Mouse (Mus musculus): Measurements from ENCODE around the gene Luc7l. TPM values are rescaled to one million over a fixed set of nuclear protein-coding genes. Genes with fewer than 3 reads are reported as not detected.

Gene Luc7l
- polyA plus RNA-seq, 1 experiment from 2014 or later: 84.3 TPM

Other genes starting within 250 kb of the Luc7l start
- 6.0 and 6.9 TPM in 2 replicates for gene Rab11fip3, start 183.3 kb upstream of the Luc7l start, polyA plus RNA-seq (2015; fragmentation: Nextera tagmentation; extraction: Ambion mirVana)
- gene Decr2, start 162.6 kb upstream of the Luc7l start, polyA plus RNA-seq (2015; fragmentation: Nextera tagmentation; extraction: Ambion mirVana): 47.1 and 56.6 TPM in 2 replicates
- 67.7 and 74.7 TPM in 2 replicates for gene Nme4, start 157.3 kb upstream of the Luc7l start, polyA plus RNA-seq (2015; fragmentation: Nextera tagmentation; extraction: Ambion mirVana)
- 5.7 and 6.9 TPM in 2 replicates for gene Tmem8, start 139.6 kb upstream of the Luc7l start, polyA plus RNA-seq (2015; fragmentation: Nextera tagmentation; extraction: Ambion mirVana)
- 184 and 201 TPM in 2 replicates for gene Mrpl28, start 129.4 kb upstream of the Luc7l start, polyA plus RNA-seq (2015; fragmentation: Nextera tagmentation; extraction: Ambion mirVana)
- gene Axin1, start 114.2 kb upstream of the Luc7l start, polyA plus RNA-seq (2015; fragmentation: Nextera tagmentation; extraction: Ambion mirVana): 6.4 and 6.6 TPM in 2 replicates
- gene Pdia2, start 53.8 kb upstream of the Luc7l start, polyA plus RNA-seq (2015; fragmentation: Nextera tagmentation; extraction: Ambion mirVana): 192 and 218 TPM in 2 replicates
- gene Rgs11, start 49.9 kb upstream of the Luc7l start, polyA plus RNA-seq (2015; fragmentation: Nextera tagmentation; extraction: Ambion mirVana): 40.3 and 42.7 TPM in 2 replicates
- 24.0 and 25.9 TPM in 2 replicates for gene Arhgdig, start 45.1 kb upstream of the Luc7l start, polyA plus RNA-seq (2015; fragmentation: Nextera tagmentation; extraction: Ambion mirVana)
- gene Fam234a, start 8.7 kb upstream of the Luc7l start, polyA plus RNA-seq (2015; fragmentation: Nextera tagmentation; extraction: Ambion mirVana): 89.0 and 101 TPM in 2 replicates
- 2.3 and 2.9 TPM in 2 replicates for gene Neurl1b, start 161.9 kb downstream of the Luc7l start, polyA plus RNA-seq (2015; fragmentation: Nextera tagmentation; extraction: Ambion mirVana)